Mouse (Mus musculus) hindbrain, embryonic 16.5 days (tissue): ENCODE measurements around the gene Rbx1. TPM values are rescaled to one million over a fixed set of nuclear protein-coding genes. Genes with fewer than 3 reads are reported as not detected.
"Not testable (repeated sequence)": the region's sequence is repeated elsewhere in the genome, so short reads cannot be mapped to it uniquely, and the experiment has no call there.

Experiments
- ATAC-seq: fragments of 200-750 bp; cut with Nextera tagmentation; 2 replicates; pipeline ENCODE4 v1.8.0; 2017; ENCODE audit warnings: moderate TSS enrichment, moderate library complexity
- H3K27ac ChIP-seq: fragments of 300-500 bp; sonication (generic); 2 replicates; pipeline ENCODE4 v1.5.1; 2014; ENCODE audit warnings: low read depth, mild to moderate bottlenecking, control low read depth, low read length, moderate library complexity
- H3K27me3 ChIP-seq: fragments of 300-500 bp; sonication (generic); replicated peaks from 2 replicates; pipeline ENCODE4 v1.6.1; 2014; ENCODE audit warnings: low read length; ENCODE audit not compliant: control insufficient read depth, insufficient read depth
- H3K36me3 ChIP-seq: fragments of 300-500 bp; sonication (generic); 2 replicates; pipeline ENCODE4 v1.6.1; 2014; ENCODE audit warnings: mild to moderate bottlenecking, low read length, moderate library complexity, mixed read lengths; ENCODE audit not compliant: control insufficient read depth, insufficient read depth
- H3K4me1 ChIP-seq: fragments of 300-500 bp; sonication (generic); 2 replicates; pipeline ENCODE4 v1.6.1; 2014; ENCODE audit warnings: low read depth, low read length; ENCODE audit not compliant: control insufficient read depth, insufficient read depth
- H3K4me2 ChIP-seq: fragments of 300-500 bp; sonication (generic); 2 replicates; pipeline ENCODE4 v1.6.1; 2014; ENCODE audit warnings: mild to moderate bottlenecking, low read length, control low read depth, moderate library complexity
- H3K4me3 ChIP-seq: fragments of 300-500 bp; sonication (generic); 2 replicates; pipeline ENCODE4 v1.5.1; 2014; ENCODE audit warnings: mild to moderate bottlenecking, low read length, control low read depth, moderate library complexity
- H3K9ac ChIP-seq: fragments of 300-500 bp; sonication (generic); 2 replicates; pipeline ENCODE4 v1.6.1; 2014; ENCODE audit warnings: low read depth, mild to moderate bottlenecking, control low read depth, low read length, moderate library complexity
- H3K9me3 ChIP-seq: fragments of 300-500 bp; sonication (generic); 2 replicates; pipeline ENCODE4 v1.6.1; 2014; ENCODE audit warnings: mild to moderate bottlenecking, low read length, moderate library complexity; ENCODE audit not compliant: control insufficient read depth
- WGBS: fragments of 180-500 bp; shearing (Covaris S2); extraction: QIAGEN DNeasy Blood & Tissue Kit; methylation state at CpG from one replicate; pipeline ENCODE4 v1.1.7; 2014; 5-methylcytosine and 5-hydroxymethylcytosine counted together
- polyA plus RNA-seq: library from polyadenylated mRNA; unstranded; fragments of >200 nt; fragmentation: Nextera tagmentation; extraction: Ambion mirVana; gene quantifications from 2 replicates; pipeline ENCODE4 v1.2.1, GENCODE M21; 2015

Gene Rbx1
- 383 and 395 TPM in 2 replicates for polyA plus RNA-seq

GRCm38 (mm10) chr15:81465901-81466737, at the start of gene Rbx1:
Rbx1 (plus strand) TSS chr15:81466296.
- H3K27me3 ChIP-seq = no peaks in the 10 kb centered on the region
- H3K9ac ChIP-seq = peak within 1 kb of the TSS; percentile 80
- H3K4me2 ChIP-seq = peak within 1 kb of the TSS; percentile 83
- ATAC-seq = peak; percentile 99
- H3K27ac ChIP-seq = peak within 1 kb of the TSS; percentile 91
- H3K4me3 ChIP-seq = peak within 1 kb of the TSS; percentile 67
- peaks cover 14% of the 10 kb centered on the region for H3K36me3 ChIP-seq
- peaks cover 14% of the 10 kb centered on the region for H3K4me1 ChIP-seq
- WGBS = under 1% methylated on average over 58 of the region's 62 CpGs
- H3K9me3 ChIP-seq = peaks cover 4% of the 10 kb centered on the region; the same call in 1 of the 2 replicates

DNA sequence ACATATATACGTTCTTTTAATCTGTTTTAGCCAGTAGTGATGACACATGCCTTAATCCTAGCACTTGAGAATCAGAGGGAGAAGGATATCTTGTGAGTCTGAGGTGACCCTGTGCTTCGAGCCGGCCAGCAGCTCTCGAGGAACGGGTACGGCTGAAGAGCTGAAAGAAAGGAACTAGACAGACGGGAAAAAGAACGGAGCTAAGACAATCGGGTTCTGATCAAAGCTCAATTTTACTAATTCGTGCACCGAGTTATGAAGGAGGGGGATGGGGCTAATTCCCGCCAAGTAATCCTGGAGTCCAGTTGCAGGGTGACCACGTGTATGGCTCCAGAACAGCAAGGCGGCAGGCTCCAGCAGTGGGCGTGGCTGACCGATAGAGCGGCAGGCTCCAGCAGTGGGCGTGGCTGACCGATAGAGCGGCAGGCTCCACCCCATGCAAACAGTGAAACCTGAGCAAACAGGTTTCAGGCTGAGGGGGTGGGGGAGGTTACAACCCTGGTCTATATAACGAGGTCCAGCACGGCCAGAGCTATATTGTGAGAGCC, 49.3 kb upstream of the Rbx1 start:
- WGBS = 12% methylated on average over 22 of the region's 22 CpGs
- Histone ChIP-seq H3K4me3 (peak overlapping the region; percentile 25), H3K9ac (peak overlapping the region; percentile 43; the same call in 1 of the 2 replicates), H3K4me2 (peak overlapping the region; percentile 50)
- H3K27me3 ChIP-seq, H3K4me1 ChIP-seq, H3K27ac ChIP-seq, H3K36me3 ChIP-seq, H3K9me3 ChIP-seq, ATAC-seq: not testable (repeated sequence)

DNA sequence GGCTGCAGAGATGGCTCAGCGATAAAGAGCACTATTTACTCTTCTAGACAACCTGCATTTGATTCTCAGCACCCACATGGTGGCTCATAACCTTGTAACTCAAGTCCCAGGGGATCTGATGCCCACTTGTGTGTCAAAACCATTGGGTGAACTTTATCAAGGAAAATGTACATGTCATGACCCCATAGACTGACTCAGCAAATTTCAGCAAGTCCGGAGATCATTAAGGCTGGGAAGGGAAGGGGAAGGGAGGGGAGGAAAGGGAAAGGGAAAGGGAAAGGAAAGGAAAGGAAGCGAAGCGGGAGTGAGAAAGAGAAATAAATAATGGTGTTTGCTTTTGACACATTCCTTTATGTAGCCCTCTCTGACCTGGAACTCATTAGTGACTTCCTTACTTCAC, 48.0 kb upstream of the Rbx1 start:
- no peak for ATAC-seq
- 95% methylated on average over 4 of the region's 4 CpGs for WGBS
- Histone ChIP-seq H3K27ac (no peak overlapping the region), H3K4me1 (no peaks in the 10 kb centered on the region), H3K27me3 (no peaks in the 10 kb centered on the region), H3K4me3 (no peak overlapping the region), H3K36me3 (no peaks in the 10 kb centered on the region; the same call in 1 of the 2 replicates), H3K4me2 (no peak overlapping the region), H3K9me3 (no peaks in the 10 kb centered on the region), H3K9ac (no peak overlapping the region)

DNA sequence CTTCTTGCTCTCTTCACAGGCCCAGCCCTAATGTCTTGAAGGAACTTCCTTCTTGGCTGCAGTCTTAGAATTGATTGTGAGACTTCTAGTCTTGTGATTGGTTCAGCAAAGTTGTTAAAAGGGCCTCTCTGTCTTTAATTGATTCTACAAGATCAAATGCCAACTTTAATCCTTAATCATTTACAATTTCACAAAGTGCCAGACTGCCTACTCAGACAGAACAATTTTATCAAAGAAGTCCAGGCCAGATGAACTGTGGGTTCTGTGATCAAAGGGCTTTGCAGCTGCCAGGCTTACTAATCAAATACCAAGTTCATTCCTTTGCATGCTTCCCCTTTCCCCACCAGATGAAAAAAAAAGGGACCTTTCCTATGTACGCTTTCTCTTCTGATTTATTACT, 44.6 kb upstream of the Rbx1 start:
- H3K9me3 ChIP-seq = no peaks in the 10 kb centered on the region
- H3K4me1 ChIP-seq = no peaks in the 10 kb centered on the region
- H3K36me3 ChIP-seq = no peaks in the 10 kb centered on the region
- no peak for ATAC-seq
- H3K4me3 ChIP-seq = no peak overlapping the region
- WGBS = 74% methylated on average over 1 of the region's 1 CpGs
- H3K4me2 ChIP-seq = no peak overlapping the region
- no peak overlapping the region for H3K27ac ChIP-seq
- H3K9ac ChIP-seq = no peak overlapping the region
- no peaks in the 10 kb centered on the region for H3K27me3 ChIP-seq

- H3K4me1 ChIP-seq = no peaks in the 10 kb centered on the region
- no peak overlapping the region for H3K4me2 ChIP-seq
- 80% methylated on average over 7 of the region's 7 CpGs for WGBS
These were observed 43.9 kb upstream of the Rbx1 start for GRCm38 (mm10) chr15:81422156-81422681.

DNA sequence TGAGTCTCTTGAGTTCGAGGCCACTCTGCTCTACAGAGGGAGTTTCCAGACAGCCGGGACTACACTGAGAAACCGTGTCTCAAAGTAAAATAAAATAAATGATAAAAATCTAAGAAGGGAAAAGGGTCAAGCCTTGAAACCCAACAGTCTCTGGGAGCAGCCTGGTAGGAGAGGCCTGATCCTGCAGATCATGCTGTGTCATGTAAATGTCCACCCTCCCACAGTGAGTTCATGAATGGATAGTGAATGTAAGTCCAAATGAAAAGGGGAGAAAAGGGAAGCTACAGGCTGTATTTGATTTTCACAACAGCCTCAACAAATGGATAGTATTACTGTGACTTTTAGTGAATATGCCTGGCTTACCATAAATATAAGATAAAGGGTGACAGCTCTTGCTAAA, 40.8 kb upstream of the Rbx1 start:
- 86% methylated on average over 3 of the region's 3 CpGs for WGBS
- Histone ChIP-seq H3K4me1 (no peaks in the 10 kb centered on the region), H3K4me3 (no peak overlapping the region), H3K27ac (no peak overlapping the region), H3K4me2 (no peak overlapping the region), H3K36me3 (peaks cover 6% of the 10 kb centered on the region), H3K9ac (no peak overlapping the region), H3K27me3 (no peaks in the 10 kb centered on the region), H3K9me3 (no peaks in the 10 kb centered on the region)
- ATAC-seq = no peak

More at GRCm38 (mm10) chr15:81422156-81422681, 43.9 kb upstream of the Rbx1 start:
- no peak overlapping the region for H3K27ac ChIP-seq
- H3K4me3 ChIP-seq = no peak overlapping the region
- ATAC-seq = no peak
- H3K36me3 ChIP-seq = peaks cover 1% of the 10 kb centered on the region
- no peaks in the 10 kb centered on the region for H3K27me3 ChIP-seq
- H3K9ac ChIP-seq = no peak overlapping the region
- H3K9me3 ChIP-seq = no peaks in the 10 kb centered on the region

DNA sequence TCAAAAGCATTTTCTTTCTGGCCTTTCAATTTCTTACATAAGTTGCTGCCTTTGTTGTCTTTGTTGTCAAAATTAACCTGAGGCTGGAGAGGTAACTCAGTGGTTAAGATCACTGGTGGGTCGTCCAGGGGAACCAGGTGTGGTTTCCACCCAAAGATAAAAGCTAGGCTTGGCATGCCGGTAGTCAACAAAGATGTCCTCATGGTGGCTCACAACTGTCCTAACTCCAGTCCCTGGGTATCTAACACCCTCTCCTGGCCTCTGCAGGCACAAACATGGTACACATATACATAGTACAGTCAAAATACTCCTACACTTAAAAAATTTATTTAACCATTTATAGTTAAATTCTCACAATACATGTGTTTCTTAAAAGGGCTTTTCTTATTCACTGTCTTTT, 38.1 kb upstream of the Rbx1 start:
- Histone ChIP-seq H3K4me3 (no peak overlapping the region), H3K9ac (no peak overlapping the region), H3K4me1 (no peaks in the 10 kb centered on the region), H3K27me3 (no peaks in the 10 kb centered on the region), H3K9me3 (no peaks in the 10 kb centered on the region), H3K4me2 (no peak overlapping the region), H3K36me3 (peaks cover 9% of the 10 kb centered on the region), H3K27ac (no peak overlapping the region)
- ATAC-seq = no peak
- 95% methylated on average over 2 of the region's 2 CpGs for WGBS

- no peak overlapping the region for H3K4me2 ChIP-seq
- ATAC-seq = no peak
- no peaks in the 10 kb centered on the region for H3K27me3 ChIP-seq
- no peak overlapping the region for H3K9ac ChIP-seq
- WGBS = 82% methylated on average over 1 of the region's 1 CpGs
- H3K27ac ChIP-seq = no peak overlapping the region
- H3K4me1 ChIP-seq = no peaks in the 10 kb centered on the region
- H3K4me3 ChIP-seq = no peak overlapping the region
- peaks cover 9% of the 10 kb centered on the region for H3K36me3 ChIP-seq
- no peaks in the 10 kb centered on the region for H3K9me3 ChIP-seq
These were observed 34.9 kb upstream of the Rbx1 start for GRCm38 (mm10) chr15:81431195-81431594.

- H3K4me3 ChIP-seq = no peak overlapping the region
- no peak overlapping the region for H3K4me2 ChIP-seq
- no peak overlapping the region for H3K27ac ChIP-seq
- H3K36me3 ChIP-seq = no peaks in the 10 kb centered on the region
- no peaks in the 10 kb centered on the region for H3K4me1 ChIP-seq
- 95% methylated on average over 1 of the region's 1 CpGs for whole genome bisulfite sequencing
- H3K9me3 ChIP-seq = no peaks in the 10 kb centered on the region
- ATAC-seq = no peak
- no peaks in the 10 kb centered on the region for H3K27me3 ChIP-seq
- no peak overlapping the region for H3K9ac ChIP-seq
These were observed 27.8 kb upstream of the Rbx1 start for GRCm38 (mm10) chr15:81438345-81438744.
